Mouse (Mus musculus): Measurements from ENCODE around the gene Gm21750.
"Not testable (repeated sequence)": the region's sequence is repeated elsewhere in the genome, so short reads cannot be mapped to it uniquely, and the experiment has no call there.

The Gm21750 gene

GRCm38 (mm10) chr14:73660925-73661324, at the start of gene Gm21750:
Gene Gm21750 (plus strand): TSS chr14:73661225.
- DNase-seq: not testable (repeated sequence)

GRCm38 (mm10) chr14:73614961-73615360, 46.1 kb upstream of the Gm21750 start:
- not testable (repeated sequence) for DNase-seq

- DNase-seq: no peak
These were observed 40.1 kb upstream of the Gm21750 start for GRCm38 (mm10) chr14:73620880-73621279.

- no peak for DNase-seq
These were observed 38.0 kb upstream of the Gm21750 start for GRCm38 (mm10) chr14:73622988-73623387.

GRCm38 (mm10) chr14:73625469-73625868, 35.6 kb upstream of the Gm21750 start:
- DNase-seq: no peak

GRCm38 (mm10) chr14:73631511-73631910, 29.5 kb upstream of the Gm21750 start:
- DNase-seq: no peak

GRCm38 (mm10) chr14:73632648-73633263, 28.3 kb upstream of the Gm21750 start:
- no peak for DNase-seq

- DNase-seq: no peak
These were observed 26.7 kb upstream of the Gm21750 start for GRCm38 (mm10) chr14:73634356-73634755.

- no peak for DNase-seq
These were observed 23.6 kb upstream of the Gm21750 start for GRCm38 (mm10) chr14:73637460-73637859.

- DNase-seq: no peak
These were observed 10.8 kb upstream of the Gm21750 start for GRCm38 (mm10) chr14:73650179-73650578.

GRCm38 (mm10) chr14:73670091-73670490, 9.1 kb downstream of the Gm21750 start:
- no peak for DNase-seq

- DNase-seq: no peak
These were observed 26.7 kb downstream of the Gm21750 start for GRCm38 (mm10) chr14:73687726-73688125.

GRCm38 (mm10) chr14:73688427-73688826, 27.4 kb downstream of the Gm21750 start:
- no peak for DNase-seq

GRCm38 (mm10) chr14:73700256-73700655, 39.2 kb downstream of the Gm21750 start:
- DNase-seq: no peak

GRCm38 (mm10) chr14:73709412-73710110, 48.5 kb downstream of the Gm21750 start:
- no peak for DNase-seq
